Comparison of ENCODE assay signal across 9 mouse cellular contexts in genomic region chr4:44711136-44711900, GRCm38 (mm10). TPM values are rescaled to one million over a fixed set of nuclear protein-coding genes. Genes with fewer than 3 reads are reported as not detected.
DNase-seq lines count a peak whose midpoint lies in the region; ATAC-seq and TF ChIP-seq lines count a peak whose summit lies in the region.
"Had no signal": no experiment of that assay in that cellular context is flagged by ENCODE, and none has a peak within 500 bp of the region (broad histone marks: within the 10 kb centered on the region; RNA-seq: fewer than 3 reads in every experiment).

No protein-coding gene starts in this region.

- ATAC-seq in intestine, postnatal 0 days, result no peak
- no peak for ATAC-seq in intestine, embryonic 15.5 days
- ATAC-seq in midbrain, embryonic 14.5 days (ENCODE audit: low FRiP score, low TSS enrichment), result no peak
- ATAC-seq in inflammation-experienced regulatory T-cells, adult 6 months, result no peak
- ATAC-seq in kidney, embryonic 14.5 days (ENCODE audit: low FRiP score, low TSS enrichment), result no peak

- peak; percentile 2 for DNase-seq in adrenal gland, postnatal 10 days
- no peak for DNase-seq in adrenal gland, postnatal 36 days
- DNase-seq in embryonic facial prominence, embryonic 10.5 days (ENCODE audit: low spot score), result peak; percentile 50
- no peak for DNase-seq in midbrain, embryonic 14.5 days
- DNase-seq: adrenal gland, postnatal 25 days had no signal

- H3K4me3 ChIP-seq in intestine, postnatal 0 days (ENCODE audit: low read depth, low read length), result 0 out of 2 replicates have a peak overlapping the region, but pooled peaks have one; percentile 2
- no peak overlapping the region for H3K4me3 ChIP-seq in intestine, embryonic 15.5 days (replicated peaks)
- H3K4me3 ChIP-seq in embryonic facial prominence, embryonic 10.5 days, result peak overlapping the region; percentile 46
- H3K4me3 ChIP-seq in midbrain, embryonic 14.5 days (replicated peaks; ENCODE audit: low read depth, low read length), result no peak overlapping the region; the same call in 1 of the 2 replicates
- H3K4me3 ChIP-seq in kidney, embryonic 14.5 days (ENCODE audit: low read length), result no peak overlapping the region

- H3K27me3 ChIP-seq in intestine, postnatal 0 days (replicated peaks; ENCODE audit: control insufficient read depth, insufficient read depth, low read length), result peaks cover 95% of the 10 kb centered on the region
- peaks cover 88% of the 10 kb centered on the region for H3K27me3 ChIP-seq in intestine, embryonic 15.5 days (replicated peaks)
- peaks cover 99% of the 10 kb centered on the region for H3K27me3 ChIP-seq in embryonic facial prominence, embryonic 10.5 days (replicated peaks; ENCODE audit: low read depth, poor library complexity, severe bottlenecking)
- peaks cover 84% of the 10 kb centered on the region for H3K27me3 ChIP-seq in midbrain, embryonic 14.5 days (ENCODE audit: control insufficient read depth, insufficient read depth, low read length)
- H3K27me3 ChIP-seq in kidney, embryonic 14.5 days (ENCODE audit: control insufficient read depth, insufficient read depth, low read length), result peaks cover 89% of the 10 kb centered on the region

- no peak overlapping the region for H3K9ac ChIP-seq in intestine, postnatal 0 days (ENCODE audit: low read depth, low read length)
- H3K9ac ChIP-seq in intestine, embryonic 15.5 days, result no peak overlapping the region
- peak overlapping the region; percentile 14; the same call in 1 of the 2 replicates for H3K9ac ChIP-seq in midbrain, embryonic 14.5 days (replicated peaks; ENCODE audit: low read length)
- H3K9ac ChIP-seq in kidney, embryonic 14.5 days (ENCODE audit: low read depth, low read length), result no peak overlapping the region

- H3K9me3 ChIP-seq in intestine, postnatal 0 days (ENCODE audit: control insufficient read depth), result no peaks in the 10 kb centered on the region
- H3K9me3 ChIP-seq in intestine, embryonic 15.5 days, result no peaks in the 10 kb centered on the region
- H3K9me3 ChIP-seq in embryonic facial prominence, embryonic 10.5 days, result no peaks in the 10 kb centered on the region
- no peaks in the 10 kb centered on the region for H3K9me3 ChIP-seq in midbrain, embryonic 14.5 days (ENCODE audit: control insufficient read depth, low read length)
- H3K9me3 ChIP-seq in kidney, embryonic 14.5 days (ENCODE audit: control insufficient read depth, low read length), result no peaks in the 10 kb centered on the region

- H3K4me2 ChIP-seq in intestine, postnatal 0 days (replicated peaks; ENCODE audit: low read depth), result no peak overlapping the region
- no peak overlapping the region for H3K4me2 ChIP-seq in intestine, embryonic 15.5 days (replicated peaks)
- H3K4me2 ChIP-seq in midbrain, embryonic 14.5 days (ENCODE audit: low read length), result peak overlapping the region; percentile 45
- H3K4me2 ChIP-seq in kidney, embryonic 14.5 days (replicated peaks; ENCODE audit: low read depth, low read length), result no peak overlapping the region

- no peaks in the 10 kb centered on the region for H3K4me1 ChIP-seq in intestine, postnatal 0 days (replicated peaks; ENCODE audit: control insufficient read depth, insufficient read depth, low read length)
- 0 out of 2 replicates have a peak, but pooled peaks cover 12% of the 10 kb centered on the region for H3K4me1 ChIP-seq in intestine, embryonic 15.5 days (replicated peaks)
- peaks cover 31% of the 10 kb centered on the region for H3K4me1 ChIP-seq in embryonic facial prominence, embryonic 10.5 days
- no peaks in the 10 kb centered on the region for H3K4me1 ChIP-seq in midbrain, embryonic 14.5 days (ENCODE audit: control insufficient read depth, insufficient read depth, low read length)
- H3K4me1 ChIP-seq in kidney, embryonic 14.5 days (ENCODE audit: control insufficient read depth, insufficient read depth, low read length), result peaks cover 3% of the 10 kb centered on the region; the same call in 1 of the 2 replicates

- TF ChIP-seq CTCF in intestine, postnatal 0 days (IDR thresholded peaks at IDR 0.05; ENCODE audit: low read depth), result no peak

- H3K36me3 ChIP-seq in intestine, postnatal 0 days (ENCODE audit: control insufficient read depth, insufficient read depth), result no peaks in the 10 kb centered on the region
- no peaks in the 10 kb centered on the region for H3K36me3 ChIP-seq in intestine, embryonic 15.5 days
- no peaks in the 10 kb centered on the region for H3K36me3 ChIP-seq in embryonic facial prominence, embryonic 10.5 days (replicated peaks)
- no peaks in the 10 kb centered on the region for H3K36me3 ChIP-seq in midbrain, embryonic 14.5 days (ENCODE audit: control insufficient read depth, insufficient read depth, low read length)
- no peaks in the 10 kb centered on the region for H3K36me3 ChIP-seq in kidney, embryonic 14.5 days (ENCODE audit: control insufficient read depth, insufficient read depth, low read length)

- H3K27ac ChIP-seq in intestine, postnatal 0 days (ENCODE audit: low read depth, low read length), result no peak overlapping the region
- no peak overlapping the region for H3K27ac ChIP-seq in intestine, embryonic 15.5 days
- no peak overlapping the region for H3K27ac ChIP-seq in embryonic facial prominence, embryonic 10.5 days (replicated peaks)
- H3K27ac ChIP-seq in midbrain, embryonic 14.5 days (replicated peaks; ENCODE audit: low read depth, low read length), result peak overlapping the region; percentile 81
- no peak overlapping the region for H3K27ac ChIP-seq in kidney, embryonic 14.5 days (ENCODE audit: low read depth, low read length)

- WGBS in intestine, postnatal 0 days, result 1% methylated on average over 25 of the region's 25 CpGs
- whole genome bisulfite sequencing in intestine, embryonic 15.5 days, result 2% methylated on average over 25 of the region's 25 CpGs
- 1% methylated on average over 25 of the region's 25 CpGs for WGBS in embryonic facial prominence, embryonic 10.5 days
- WGBS in midbrain, embryonic 14.5 days, result 3% methylated on average over 25 of the region's 25 CpGs
- 2% methylated on average over 25 of the region's 25 CpGs for WGBS in kidney, embryonic 14.5 days

RNA-seq across cellular contexts. Expression of gene Pax5, which starts 1.0 kb away (rescaled TPM):
- 1 to 10 TPM; 2.9 to 5.5 TPM for total RNA-seq in adrenal gland, postnatal 10 days (2021)
- under 1 TPM; 0.63 to 0.66 TPM for total RNA-seq in adrenal gland, postnatal 36 days (2021)
- polyA plus RNA-seq in intestine, postnatal 0 days (2015; fragmentation: Nextera tagmentation; extraction: Ambion mirVana), result 0.01 TPM in 1 of 2 replicates, not detected in the other
- polyA plus RNA-seq in intestine, embryonic 15.5 days (2015; fragmentation: Nextera tagmentation; extraction: Ambion mirVana), result 0.01 TPM in 1 of 2 replicates, not detected in the other
- 0.56 and 0.57 TPM in 2 replicates for polyA plus RNA-seq in embryonic facial prominence, embryonic 10.5 days (2016; fragmentation: Nextera tagmentation; extraction: Ambion mirVana)
- 9.2 and 11.3 TPM in 2 replicates for polyA plus RNA-seq in midbrain, embryonic 14.5 days (2014; fragmentation: Nextera tagmentation; extraction: Ambion mirVana)
- polyA plus RNA-seq in inflammation-experienced regulatory T-cells, adult 6 months (2017; shearing (Covaris generic)), result under 1 TPM; 0.31 to 0.91 (median 0.55) TPM
- polyA plus RNA-seq in kidney, embryonic 14.5 days (2014; fragmentation: Nextera tagmentation; extraction: Ambion mirVana), result 0.11 and 0.14 TPM in 2 replicates

RNA-seq across cellular contexts. Expression of gene Zcchc7, which starts 44.4 kb away (rescaled TPM):
- total RNA-seq in adrenal gland, postnatal 10 days (2021), result 10 to 100 TPM; 28.7 to 51.6 TPM
- 10 to 100 TPM; 41.8 to 51.2 TPM for total RNA-seq in adrenal gland, postnatal 36 days (2021)
- polyA plus RNA-seq in intestine, postnatal 0 days (2015; fragmentation: Nextera tagmentation; extraction: Ambion mirVana), result 39.5 and 52.7 TPM in 2 replicates
- 44.0 and 47.6 TPM in 2 replicates for polyA plus RNA-seq in intestine, embryonic 15.5 days (2015; fragmentation: Nextera tagmentation; extraction: Ambion mirVana)
- polyA plus RNA-seq in embryonic facial prominence, embryonic 10.5 days (2016; fragmentation: Nextera tagmentation; extraction: Ambion mirVana), result 20.0 and 22.2 TPM in 2 replicates
- polyA plus RNA-seq in midbrain, embryonic 14.5 days (2014; fragmentation: Nextera tagmentation; extraction: Ambion mirVana), result 38.3 and 39.8 TPM in 2 replicates
- 100 to 1,000 TPM in 2 of 3 experiments, 10 to 100 TPM in 1; 89.1 to 156 (median 151) TPM for polyA plus RNA-seq in inflammation-experienced regulatory T-cells, adult 6 months (2017; shearing (Covaris generic))
- polyA plus RNA-seq in kidney, embryonic 14.5 days (2014; fragmentation: Nextera tagmentation; extraction: Ambion mirVana), result 35.0 and 37.9 TPM in 2 replicates

Comparison
In these comparisons a context has a peak if more than half of its experiments do, and no peak if none do; other contexts are left out.
1. DNase-seq: peak in adrenal gland, postnatal 10 days (single experiment) and embryonic facial prominence, embryonic 10.5 days (single experiment); none in adrenal gland, postnatal 36 days (0 of 2) and midbrain, embryonic 14.5 days (single experiment).
2. H3K4me3 ChIP-seq: peak in intestine, postnatal 0 days (single experiment) and embryonic facial prominence, embryonic 10.5 days (single experiment); none in intestine, embryonic 15.5 days (single experiment), midbrain, embryonic 14.5 days (single experiment) and kidney, embryonic 14.5 days (single experiment).